Mouse (Mus musculus): ENCODE results near the gene Arl11. TPM values are rescaled to one million over a fixed set of nuclear protein-coding genes. Genes with fewer than 3 reads are reported as not detected.

The Arl11 gene
- 0.17 and 0.59 TPM in 2 replicates for polyA plus RNA-seq (2015; fragmentation: Nextera tagmentation; extraction: Ambion mirVana)

DNA sequence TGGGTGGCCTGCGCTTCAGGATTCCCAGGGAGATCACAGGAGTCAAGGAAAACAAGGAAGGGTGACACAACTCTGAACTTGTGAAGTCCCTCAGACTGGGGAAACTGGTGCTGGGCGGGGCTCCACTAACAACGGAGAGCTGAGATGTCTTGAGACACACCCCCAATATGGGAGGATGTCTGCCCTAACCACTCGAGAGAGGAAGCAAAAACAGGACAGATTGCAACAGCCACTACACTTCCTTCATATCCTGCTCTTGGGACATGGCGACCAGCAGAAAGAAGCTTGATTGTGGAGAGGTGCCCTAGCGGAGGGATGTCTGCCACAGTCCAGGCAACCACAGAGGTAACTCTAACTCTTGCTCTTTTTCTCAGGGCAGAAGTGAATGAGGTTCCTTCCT, at the start of gene Arl11:
Gene Arl11 (plus strand): TSS at position 161 of the 400 bp plus-strand sequence.
- no peaks in the 10 kb centered on the region for H3K27me3 ChIP-seq
- H3K4me1 ChIP-seq (replicated peaks): no peaks in the 10 kb centered on the region
- H3K4me2 ChIP-seq: no peak within 1 kb of the TSS
- no peak within 1 kb of the TSS for H3K4me3 ChIP-seq
- 67% methylated on average over 6 of the region's 6 CpGs for WGBS
- no peaks in the 10 kb centered on the region for H3K9me3 ChIP-seq
- no peak for ATAC-seq (ENCODE audit: low read depth)
- H3K9ac ChIP-seq: no peak within 1 kb of the TSS
- H3K27ac ChIP-seq (replicated peaks): no peak within 1 kb of the TSS
- H3K36me3 ChIP-seq: no peaks in the 10 kb centered on the region

DNA sequence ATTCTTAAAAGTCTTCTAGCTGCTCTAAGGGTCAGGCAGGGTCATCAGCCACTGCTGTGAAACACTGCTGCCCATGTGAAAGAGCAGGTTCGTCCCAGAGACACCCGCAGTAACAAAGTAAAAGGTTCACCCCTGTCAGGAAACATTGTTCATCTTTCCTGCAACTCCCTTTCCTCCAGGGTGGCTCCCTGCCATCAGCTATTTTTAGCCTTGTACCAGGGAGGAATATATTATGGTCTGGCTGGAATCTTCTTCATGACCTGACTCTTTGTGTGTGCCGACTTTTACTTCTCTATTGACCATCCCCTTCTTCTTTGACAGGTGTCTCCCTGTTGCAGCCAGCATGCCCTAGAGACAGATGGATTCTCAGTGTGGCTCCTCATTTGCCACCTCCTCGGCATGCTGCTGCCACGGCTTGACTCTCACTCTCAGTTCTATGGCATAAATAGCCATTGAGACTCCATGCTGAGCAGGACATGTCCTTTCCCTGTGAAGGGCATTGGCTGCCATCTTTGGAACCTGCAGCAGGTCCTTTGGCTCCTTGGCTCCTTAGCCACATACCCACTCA, 41.6 kb upstream of the Arl11 start:
- Histone ChIP-seq H3K4me3 (no peak overlapping the region), H3K9ac (no peak overlapping the region), H3K27ac (replicated peaks) (no peak overlapping the region), H3K4me2 (no peak overlapping the region), H3K4me1 (replicated peaks) (no peaks in the 10 kb centered on the region), H3K36me3 (no peaks in the 10 kb centered on the region), H3K27me3 (peaks cover 14% of the 10 kb centered on the region), H3K9me3 (peaks cover 3% of the 10 kb centered on the region; the same call in 1 of the 2 replicates)
- 58% methylated on average over 5 of the region's 5 CpGs for WGBS
- no peak for ATAC-seq (ENCODE audit: low read depth)

DNA sequence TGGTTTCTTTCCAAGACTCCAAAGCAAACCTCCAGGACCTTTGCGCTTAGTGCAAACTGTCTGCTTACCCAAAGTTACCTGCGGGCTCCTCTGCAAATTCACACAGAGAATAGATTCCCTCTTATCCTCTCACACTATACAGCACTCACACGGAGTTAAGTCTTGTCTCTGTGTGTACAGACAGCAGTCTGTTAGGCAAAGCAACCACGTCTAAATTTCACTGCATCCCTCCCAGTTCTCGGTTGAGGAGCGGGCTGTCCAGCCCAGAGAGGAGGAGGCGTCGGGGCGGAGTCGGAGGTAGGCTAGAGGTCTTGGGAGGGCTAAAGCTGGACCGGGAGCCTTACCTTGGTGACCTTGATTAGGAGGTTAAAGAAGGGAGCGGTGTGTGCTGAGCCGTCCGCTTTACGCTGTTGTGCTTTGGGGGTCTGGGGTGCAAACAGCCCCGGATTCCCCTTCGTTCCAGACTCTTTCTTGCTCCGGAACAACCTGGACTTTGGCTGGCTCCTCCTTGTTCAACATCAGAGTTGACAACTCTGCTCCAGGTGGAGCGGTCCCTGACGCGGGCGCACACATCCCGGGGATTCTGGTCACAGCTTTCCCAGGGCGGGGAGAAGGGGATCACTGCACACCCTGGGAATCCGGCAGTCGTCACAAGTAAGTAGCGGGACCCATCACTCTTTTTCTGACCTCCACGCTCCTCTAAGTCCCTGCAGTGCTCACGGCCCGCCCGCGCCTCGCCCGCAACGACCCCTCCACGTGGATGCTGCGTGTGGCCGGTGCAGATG, 34.9 kb upstream of the Arl11 start:
- peaks cover 11% of the 10 kb centered on the region for H3K4me1 ChIP-seq (replicated peaks)
- peaks cover 46% of the 10 kb centered on the region for H3K27me3 ChIP-seq
- WGBS: 7% methylated on average over 38 of the region's 38 CpGs
- no peak overlapping the region for H3K27ac ChIP-seq (replicated peaks)
- H3K9me3 ChIP-seq: no peaks in the 10 kb centered on the region
- H3K9ac ChIP-seq: peak overlapping the region; percentile 8; the same call in 1 of the 2 replicates
- ATAC-seq (ENCODE audit: low read depth): no peak
- no peaks in the 10 kb centered on the region for H3K36me3 ChIP-seq
- H3K4me3 ChIP-seq: peak overlapping the region; percentile 19
- H3K4me2 ChIP-seq: peak overlapping the region; percentile 45

DNA sequence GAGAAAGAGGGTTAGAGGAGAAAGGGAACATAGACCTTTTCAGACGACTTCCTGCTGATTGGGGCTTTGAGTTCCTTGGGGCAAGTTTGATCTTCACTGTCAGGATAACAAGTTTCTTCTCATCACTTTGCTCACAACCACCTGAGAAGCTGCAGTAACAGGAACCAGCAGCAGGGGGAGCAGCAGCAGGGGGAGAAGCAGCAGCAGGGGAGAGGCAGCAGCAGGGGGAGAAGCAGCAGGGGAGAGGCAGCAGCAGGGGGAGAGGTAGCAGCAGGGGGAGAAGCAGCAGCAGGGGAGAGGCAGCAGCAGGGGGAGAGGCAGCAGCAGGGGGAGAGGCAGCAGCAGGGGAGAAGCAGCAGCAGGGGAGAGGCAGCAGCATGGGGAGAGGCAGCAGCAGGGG, 32.3 kb upstream of the Arl11 start:
- Histone ChIP-seq H3K4me2 (no peak overlapping the region), H3K4me3 (no peak overlapping the region), H3K27ac (replicated peaks) (no peak overlapping the region), H3K9me3 (no peaks in the 10 kb centered on the region), H3K9ac (no peak overlapping the region), H3K4me1 (replicated peaks) (peaks cover 11% of the 10 kb centered on the region), H3K27me3 (peaks cover 39% of the 10 kb centered on the region), H3K36me3 (no peaks in the 10 kb centered on the region)
- 42% methylated on average over 1 of the region's 1 CpGs for WGBS
- no peak for ATAC-seq (ENCODE audit: low read depth)

DNA sequence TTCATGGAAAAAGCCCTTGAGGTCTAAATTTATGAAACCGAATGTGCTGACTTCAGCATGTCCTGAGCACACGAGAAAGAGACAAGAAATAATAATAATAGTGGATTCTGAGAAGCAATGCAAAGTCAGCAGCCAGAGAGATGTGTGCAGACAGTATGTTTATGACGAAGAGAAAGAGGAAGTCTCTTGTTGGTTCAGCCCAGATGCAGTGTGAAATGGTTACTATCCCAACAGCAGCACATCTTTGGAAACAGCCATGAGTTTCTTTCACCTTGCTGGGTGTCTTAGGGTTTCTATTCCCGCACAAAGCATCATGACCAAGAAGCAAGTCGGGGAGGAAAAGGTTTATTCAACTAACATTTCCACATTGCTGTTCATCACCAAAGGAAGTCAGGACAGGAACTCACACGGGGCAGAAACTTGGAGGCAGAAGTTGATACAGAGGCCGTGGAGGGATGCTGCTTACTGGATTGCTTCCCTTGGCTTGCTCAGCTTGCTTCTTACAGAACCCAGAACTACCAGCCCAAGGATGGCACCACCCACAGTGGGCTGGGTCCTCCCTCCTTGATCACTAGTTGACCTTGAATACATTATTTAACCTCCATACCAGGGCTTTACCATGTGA, 30.8 kb upstream of the Arl11 start:
- peaks cover 11% of the 10 kb centered on the region for H3K4me1 ChIP-seq (replicated peaks)
- H3K4me2 ChIP-seq: no peak overlapping the region
- H3K9ac ChIP-seq: no peak overlapping the region
- no peak overlapping the region for H3K27ac ChIP-seq (replicated peaks)
- no peaks in the 10 kb centered on the region for H3K9me3 ChIP-seq
- H3K27me3 ChIP-seq: peaks cover 27% of the 10 kb centered on the region
- no peak for ATAC-seq (ENCODE audit: low read depth)
- H3K36me3 ChIP-seq: no peaks in the 10 kb centered on the region
- 77% methylated on average over 7 of the region's 7 CpGs for WGBS
- H3K4me3 ChIP-seq: no peak overlapping the region

DNA sequence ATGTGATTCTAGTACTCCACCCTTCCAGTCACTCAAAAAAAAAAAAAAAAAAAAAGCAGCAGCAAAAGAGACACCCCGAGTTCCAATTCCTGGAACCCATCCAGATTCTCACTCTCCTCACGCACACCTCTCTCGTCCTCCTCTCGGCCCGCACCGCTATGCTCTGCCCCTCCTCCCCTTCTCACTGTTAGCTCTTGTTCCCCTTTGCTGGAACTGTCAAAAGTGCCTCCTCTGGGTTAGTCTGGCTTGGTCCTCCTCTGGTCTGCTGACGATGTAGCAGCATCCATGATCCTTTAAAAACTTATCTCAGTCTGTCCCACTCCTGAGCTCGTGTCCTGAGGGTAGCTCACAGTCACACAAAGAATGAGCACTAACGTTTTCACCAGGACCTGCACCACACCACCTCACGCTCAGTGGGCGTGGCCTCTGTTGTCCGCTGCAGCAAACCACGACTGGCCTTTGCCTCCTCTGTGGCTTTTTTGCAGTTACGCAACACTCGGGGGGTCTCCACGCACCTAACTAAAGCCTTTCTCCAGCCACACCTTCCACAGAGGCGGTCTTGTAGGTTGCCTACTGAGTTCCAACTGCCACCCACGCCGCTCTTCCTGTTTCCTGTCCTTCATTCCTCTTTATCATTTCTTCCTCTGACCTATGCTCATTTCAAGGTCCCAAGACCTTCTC, 20.8 kb upstream of the Arl11 start:
- Histone ChIP-seq H3K4me2 (no peak overlapping the region), H3K9ac (no peak overlapping the region), H3K27me3 (no peaks in the 10 kb centered on the region), H3K4me3 (no peak overlapping the region), H3K27ac (replicated peaks) (no peak overlapping the region), H3K4me1 (replicated peaks) (no peaks in the 10 kb centered on the region), H3K36me3 (no peaks in the 10 kb centered on the region), H3K9me3 (no peaks in the 10 kb centered on the region)
- ATAC-seq (ENCODE audit: low read depth): no peak
- 72% methylated on average over 19 of the region's 19 CpGs for WGBS

DNA sequence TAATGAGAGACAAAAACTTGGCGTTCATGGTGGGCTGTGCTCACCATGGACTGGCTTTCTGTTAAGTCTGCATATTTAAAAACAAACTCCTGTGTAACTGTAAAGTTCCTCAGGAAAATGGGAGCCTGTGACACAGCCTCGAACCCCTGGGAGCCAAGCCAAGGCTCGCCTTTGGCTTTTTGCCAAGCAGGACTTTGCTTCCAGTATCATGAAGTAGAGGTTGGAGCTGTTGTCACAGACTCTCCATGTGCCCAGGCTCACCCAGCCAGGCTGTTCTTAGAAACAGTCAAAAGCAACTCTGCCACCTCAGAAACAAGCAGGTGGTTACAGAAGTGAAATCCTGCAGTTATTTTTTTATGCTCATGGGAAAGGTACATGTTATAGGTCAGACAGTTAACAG, 18.9 kb upstream of the Arl11 start:
- no peaks in the 10 kb centered on the region for H3K9me3 ChIP-seq
- H3K36me3 ChIP-seq: no peaks in the 10 kb centered on the region
- no peak overlapping the region for H3K4me3 ChIP-seq
- H3K27ac ChIP-seq (replicated peaks): no peak overlapping the region
- no peak overlapping the region for H3K9ac ChIP-seq
- no peak overlapping the region for H3K4me2 ChIP-seq
- H3K4me1 ChIP-seq (replicated peaks): no peaks in the 10 kb centered on the region
- H3K27me3 ChIP-seq: no peaks in the 10 kb centered on the region
- no peak for ATAC-seq (ENCODE audit: low read depth)
- WGBS: 52% methylated on average over 3 of the region's 3 CpGs

DNA sequence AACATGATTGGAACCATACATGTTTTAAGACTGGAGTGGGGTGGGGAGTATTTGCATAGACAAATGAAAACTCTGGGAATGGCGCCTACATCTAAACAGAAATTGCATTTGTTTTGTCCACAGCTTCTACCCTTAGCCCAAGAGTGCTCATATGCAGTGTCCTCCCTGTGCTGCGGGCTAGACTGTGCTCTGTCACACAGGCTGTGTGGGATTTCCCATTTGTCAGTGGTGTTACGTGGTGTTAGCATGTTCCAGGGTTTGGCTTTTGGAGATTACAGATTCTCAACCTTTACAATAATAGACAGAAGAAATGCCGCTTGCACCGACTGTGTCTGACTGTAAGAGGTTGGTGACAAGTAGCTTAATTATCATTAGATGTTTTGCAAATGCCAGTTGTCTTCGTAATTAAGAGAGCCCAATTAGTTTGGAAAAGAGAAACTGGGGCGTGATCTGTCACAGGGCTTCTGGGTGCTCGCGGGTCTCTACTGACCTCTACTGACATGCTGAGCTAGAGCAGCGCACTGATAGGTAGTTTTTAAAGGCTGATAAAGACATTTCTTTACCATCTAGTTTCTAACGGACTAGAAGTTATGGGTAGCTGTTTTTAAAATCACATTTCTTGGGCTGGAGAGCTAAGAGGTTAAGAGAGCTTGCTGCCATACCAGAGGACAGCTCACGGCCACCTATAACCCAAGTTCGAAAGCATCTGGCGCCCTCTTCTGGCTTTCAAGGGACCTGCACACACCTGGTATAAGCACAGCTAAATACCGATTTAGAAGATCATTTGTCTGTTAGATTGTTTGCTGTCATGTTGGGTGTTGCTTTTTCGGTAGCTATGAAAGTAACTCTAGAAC, 15.4 kb upstream of the Arl11 start:
- H3K4me1 ChIP-seq (replicated peaks): no peaks in the 10 kb centered on the region
- no peak overlapping the region for H3K9ac ChIP-seq
- H3K27me3 ChIP-seq: no peaks in the 10 kb centered on the region
- H3K36me3 ChIP-seq: no peaks in the 10 kb centered on the region
- no peak overlapping the region for H3K27ac ChIP-seq (replicated peaks)
- H3K4me2 ChIP-seq: peak overlapping the region; percentile 22; the same call in 1 of the 2 replicates
- no peak for ATAC-seq (ENCODE audit: low read depth)
- WGBS: 53% methylated on average over 16 of the region's 16 CpGs
- H3K4me3 ChIP-seq: no peak overlapping the region
- no peaks in the 10 kb centered on the region for H3K9me3 ChIP-seq

DNA sequence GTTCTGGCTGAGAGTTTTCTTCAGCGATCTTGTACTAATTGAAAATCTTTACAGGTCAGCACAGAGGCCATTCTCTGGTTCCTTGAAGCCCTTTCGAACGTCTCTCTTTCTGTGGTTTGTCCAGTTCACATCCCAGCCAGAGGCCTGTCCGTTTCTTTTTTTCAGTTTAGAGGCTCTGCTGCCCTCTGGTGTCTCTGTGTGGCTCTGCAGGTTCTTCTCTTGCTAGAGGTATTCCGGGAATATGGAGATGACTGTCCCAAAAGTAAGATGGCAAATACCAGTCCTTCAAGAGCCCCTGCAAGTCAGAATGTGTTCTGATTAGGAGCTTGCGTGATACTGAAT, 14.8 kb upstream of the Arl11 start:
- no peak for ATAC-seq (ENCODE audit: low read depth)
- Histone ChIP-seq H3K36me3 (no peaks in the 10 kb centered on the region), H3K9me3 (no peaks in the 10 kb centered on the region), H3K27ac (replicated peaks) (no peak overlapping the region), H3K4me2 (peak overlapping the region; percentile 22; the same call in 1 of the 2 replicates), H3K4me1 (replicated peaks) (no peaks in the 10 kb centered on the region), H3K4me3 (no peak overlapping the region), H3K9ac (no peak overlapping the region), H3K27me3 (no peaks in the 10 kb centered on the region)
- 21% methylated on average over 6 of the region's 6 CpGs for WGBS

DNA sequence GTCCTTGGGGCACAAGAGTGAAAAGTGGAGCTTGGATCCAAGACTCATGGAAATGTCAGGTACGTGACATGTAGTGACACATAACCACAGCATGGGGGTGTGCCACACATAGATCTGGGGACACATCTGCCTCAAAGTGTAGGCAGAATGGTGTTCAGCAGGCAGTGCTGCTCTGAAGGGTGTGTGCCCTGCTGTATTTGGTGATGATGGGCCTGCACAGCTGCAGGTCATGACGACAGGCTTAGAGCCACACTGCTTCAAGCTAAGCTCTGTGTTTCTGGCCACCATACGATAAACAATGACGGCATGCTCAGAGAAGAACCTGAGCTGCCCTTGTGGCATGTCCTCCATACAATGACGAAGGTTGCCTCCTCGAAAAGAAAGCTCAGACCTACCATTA, 9.7 kb upstream of the Arl11 start:
- ATAC-seq (ENCODE audit: low read depth): no peak
- H3K4me2 ChIP-seq: no peak overlapping the region
- no peaks in the 10 kb centered on the region for H3K27me3 ChIP-seq
- no peak overlapping the region for H3K27ac ChIP-seq (replicated peaks)
- no peaks in the 10 kb centered on the region for H3K36me3 ChIP-seq
- H3K4me1 ChIP-seq (replicated peaks): no peaks in the 10 kb centered on the region
- no peak overlapping the region for H3K9ac ChIP-seq
- H3K4me3 ChIP-seq: no peak overlapping the region
- H3K9me3 ChIP-seq: peaks cover 2% of the 10 kb centered on the region; the same call in 1 of the 2 replicates
- WGBS: 86% methylated on average over 6 of the region's 6 CpGs

DNA sequence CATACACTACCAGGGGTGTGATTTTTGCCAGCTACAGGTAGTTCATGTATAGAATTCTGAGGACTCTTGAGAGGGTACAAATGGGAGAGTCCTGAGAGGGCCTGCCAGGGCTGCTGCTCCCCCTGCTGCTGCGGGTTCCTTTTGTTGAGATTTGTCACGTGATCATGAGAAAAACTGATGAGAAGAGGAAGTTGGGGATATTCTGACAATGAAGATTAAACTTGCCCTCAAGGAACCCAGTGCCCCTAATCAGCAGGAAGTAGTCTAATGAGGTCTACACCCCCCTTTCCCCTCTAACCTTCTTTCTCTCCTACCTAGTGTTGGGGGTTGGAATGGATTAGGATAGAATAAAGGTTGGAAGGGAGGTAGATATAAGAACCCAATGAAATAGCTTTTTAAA, 8.2 kb upstream of the Arl11 start:
- 62% methylated on average over 2 of the region's 2 CpGs for WGBS
- ATAC-seq (ENCODE audit: low read depth): no peak

More for the DNA sequence above, 8.2 kb upstream of the Arl11 start:
- Histone ChIP-seq H3K9me3 (peaks cover 2% of the 10 kb centered on the region; the same call in 1 of the 2 replicates), H3K27ac (replicated peaks) (no peak overlapping the region), H3K4me2 (no peak overlapping the region), H3K4me3 (no peak overlapping the region), H3K4me1 (replicated peaks) (no peaks in the 10 kb centered on the region), H3K36me3 (no peaks in the 10 kb centered on the region), H3K9ac (no peak overlapping the region), H3K27me3 (no peaks in the 10 kb centered on the region)
